Mouse (Mus musculus) hindbrain, embryonic 16.5 days (tissue): ENCODE results near the gene Pdzd2. TPM values are rescaled to one million over a fixed set of nuclear protein-coding genes. Genes with fewer than 3 reads are reported as not detected.

ENCODE experiments used
- ATAC-seq: fragments of 200-750 bp; cut with Nextera tagmentation; 2 replicates; pipeline ENCODE4 v1.8.0; 2017; ENCODE audit warnings: moderate TSS enrichment, moderate library complexity
- H3K27ac ChIP-seq: fragments of 300-500 bp; sonication (generic); 2 replicates; pipeline ENCODE4 v1.5.1; 2014; ENCODE audit warnings: low read depth, mild to moderate bottlenecking, control low read depth, low read length, moderate library complexity
- H3K27me3 ChIP-seq: fragments of 300-500 bp; sonication (generic); replicated peaks from 2 replicates; pipeline ENCODE4 v1.6.1; 2014; ENCODE audit warnings: low read length; ENCODE audit not compliant: control insufficient read depth, insufficient read depth
- H3K36me3 ChIP-seq: fragments of 300-500 bp; sonication (generic); 2 replicates; pipeline ENCODE4 v1.6.1; 2014; ENCODE audit warnings: mild to moderate bottlenecking, low read length, moderate library complexity, mixed read lengths; ENCODE audit not compliant: control insufficient read depth, insufficient read depth
- H3K4me1 ChIP-seq: fragments of 300-500 bp; sonication (generic); 2 replicates; pipeline ENCODE4 v1.6.1; 2014; ENCODE audit warnings: low read depth, low read length; ENCODE audit not compliant: control insufficient read depth, insufficient read depth
- H3K4me2 ChIP-seq: fragments of 300-500 bp; sonication (generic); 2 replicates; pipeline ENCODE4 v1.6.1; 2014; ENCODE audit warnings: mild to moderate bottlenecking, low read length, control low read depth, moderate library complexity
- H3K4me3 ChIP-seq: fragments of 300-500 bp; sonication (generic); 2 replicates; pipeline ENCODE4 v1.5.1; 2014; ENCODE audit warnings: mild to moderate bottlenecking, low read length, control low read depth, moderate library complexity
- H3K9ac ChIP-seq: fragments of 300-500 bp; sonication (generic); 2 replicates; pipeline ENCODE4 v1.6.1; 2014; ENCODE audit warnings: low read depth, mild to moderate bottlenecking, control low read depth, low read length, moderate library complexity
- H3K9me3 ChIP-seq: fragments of 300-500 bp; sonication (generic); 2 replicates; pipeline ENCODE4 v1.6.1; 2014; ENCODE audit warnings: mild to moderate bottlenecking, low read length, moderate library complexity; ENCODE audit not compliant: control insufficient read depth
- WGBS: fragments of 180-500 bp; shearing (Covaris S2); extraction: QIAGEN DNeasy Blood & Tissue Kit; methylation state at CpG from one replicate; pipeline ENCODE4 v1.1.7; 2014; 5-methylcytosine and 5-hydroxymethylcytosine counted together
- polyA plus RNA-seq: library from polyadenylated mRNA; unstranded; fragments of >200 nt; fragmentation: Nextera tagmentation; extraction: Ambion mirVana; gene quantifications from 2 replicates; pipeline ENCODE4 v1.2.1, GENCODE M21; 2015

Pdzd2 gene
- polyA plus RNA-seq, 1 experiment from 2014 or later, result 19.5 TPM

GRCm38 (mm10) chr15:12330389-12330788, 409.3 kb downstream of the Pdzd2 start:
- WGBS, result 90% methylated on average over 3 of the region's 3 CpGs
- Histone ChIP-seq H3K9ac (no peak overlapping the region), H3K9me3 (no peaks in the 10 kb centered on the region), H3K27me3 (no peaks in the 10 kb centered on the region), H3K27ac (no peak overlapping the region), H3K4me1 (no peaks in the 10 kb centered on the region), H3K4me3 (no peak overlapping the region), H3K36me3 (no peaks in the 10 kb centered on the region), H3K4me2 (no peak overlapping the region)
- no peak for ATAC-seq

DNA sequence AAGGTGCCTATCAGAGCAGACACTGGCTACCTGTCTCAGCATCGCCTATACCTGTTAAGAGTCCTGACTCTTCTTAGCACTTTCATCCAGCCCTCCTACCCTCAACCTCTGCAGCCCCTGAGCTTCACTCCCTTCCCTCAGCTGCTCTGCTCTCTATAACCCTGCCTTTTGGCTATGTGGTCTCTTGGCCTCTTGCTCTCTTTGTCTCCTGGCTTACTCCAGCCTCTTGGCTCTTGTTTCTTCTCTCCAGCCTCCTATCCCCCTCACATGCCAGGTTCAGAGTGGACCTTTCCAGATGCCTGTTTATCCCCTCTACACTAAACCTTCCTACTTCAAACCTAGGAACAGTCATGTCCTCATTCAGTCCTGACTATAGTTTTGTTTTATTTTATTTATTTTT, 415.4 kb downstream of the Pdzd2 start:
- WGBS, result 94% methylated on average over 1 of the region's 1 CpGs
- H3K27ac ChIP-seq, result no peak overlapping the region
- no peaks in the 10 kb centered on the region for H3K36me3 ChIP-seq
- H3K4me2 ChIP-seq, result peak overlapping the region; percentile 29; the same call in 1 of the 2 replicates
- no peak overlapping the region for H3K4me3 ChIP-seq
- H3K9me3 ChIP-seq, result no peaks in the 10 kb centered on the region
- no peak overlapping the region for H3K9ac ChIP-seq
- H3K27me3 ChIP-seq, result 0 out of 2 replicates have a peak, but pooled peaks cover 2% of the 10 kb centered on the region
- peaks cover 18% of the 10 kb centered on the region for H3K4me1 ChIP-seq
- ATAC-seq, result no peak

- Histone ChIP-seq H3K27me3 (0 out of 2 replicates have a peak, but pooled peaks cover 2% of the 10 kb centered on the region), H3K4me1 (peaks cover 18% of the 10 kb centered on the region), H3K4me2 (peak overlapping the region; percentile 83), H3K36me3 (no peaks in the 10 kb centered on the region), H3K9ac (peak overlapping the region; percentile 25; the same call in 1 of the 2 replicates), H3K27ac (no peak overlapping the region), H3K4me3 (peak overlapping the region; percentile 99), H3K9me3 (no peaks in the 10 kb centered on the region)
- ATAC-seq, result no peak
- 15% methylated on average over 9 of the region's 9 CpGs for WGBS
Measured at GRCm38 (mm10) chr15:12322676-12323402, 416.9 kb downstream of the Pdzd2 start.

DNA sequence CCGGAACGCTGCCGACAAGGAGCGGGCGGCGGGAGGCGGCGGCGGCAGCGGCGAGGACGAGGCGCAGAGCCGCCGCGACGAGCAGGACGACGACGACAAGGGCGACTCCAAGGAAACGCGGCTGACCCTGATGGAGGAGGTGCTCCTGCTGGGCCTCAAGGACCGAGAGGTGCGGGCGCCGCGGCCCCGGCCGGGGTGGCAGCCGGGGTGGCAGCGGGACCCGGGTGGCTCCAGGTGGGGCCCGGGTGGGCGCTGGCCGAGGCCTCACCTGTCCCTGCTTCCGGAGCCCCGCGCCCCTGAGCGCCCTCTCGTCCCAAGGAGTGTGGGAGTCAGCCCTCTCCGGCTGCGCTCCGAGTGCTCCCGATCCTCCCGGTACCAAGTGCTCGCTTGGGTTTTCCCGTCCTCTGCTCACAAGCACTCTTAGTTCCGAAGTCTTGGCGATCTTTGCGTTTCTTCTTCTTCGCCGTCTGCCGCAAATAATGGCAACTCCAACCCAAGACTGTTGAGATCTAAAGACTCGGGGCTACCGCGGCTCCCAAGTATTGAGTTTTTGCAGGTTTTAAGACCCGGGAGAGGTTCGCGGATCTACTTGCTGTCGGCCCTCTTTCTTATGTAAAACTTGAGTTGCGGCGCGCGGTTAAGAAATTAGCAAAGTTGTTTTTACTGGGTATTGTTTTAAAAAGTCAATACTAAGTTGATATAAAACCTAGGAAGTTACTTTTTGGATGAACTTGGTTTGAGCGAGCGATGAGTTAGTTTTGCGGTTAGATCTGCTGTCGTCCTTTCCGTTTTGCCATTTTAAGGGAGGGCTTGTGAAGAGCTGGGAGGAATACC, 417.7 kb downstream of the Pdzd2 start, which contains the start of gene 1810049J17Rik:
TSS of gene 1810049J17Rik (minus strand) at position 112 of the 834 bp plus-strand sequence.
- ATAC-seq, result peak; percentile 21
- WGBS, result under 1% methylated on average over 51 of the region's 70 CpGs
- no peaks in the 10 kb centered on the region for H3K9me3 ChIP-seq
- H3K27ac ChIP-seq, result peak within 1 kb of the TSS; percentile 96
- peak within 1 kb of the TSS; percentile 98 for H3K9ac ChIP-seq
- H3K4me2 ChIP-seq, result peak within 1 kb of the TSS; percentile 83
- H3K4me3 ChIP-seq, result peak within 1 kb of the TSS; percentile 99
- H3K27me3 ChIP-seq, result 0 out of 2 replicates have a peak, but pooled peaks cover 2% of the 10 kb centered on the region
- peaks cover 18% of the 10 kb centered on the region for H3K4me1 ChIP-seq
- no peaks in the 10 kb centered on the region for H3K36me3 ChIP-seq

GRCm38 (mm10) chr15:12321091-12321787, 418.5 kb downstream of the Pdzd2 start, which contains the start of gene Golph3:
Gene Golph3, plus strand, starts transcription at chr15:12321450.
- Histone ChIP-seq H3K9me3 (no peaks in the 10 kb centered on the region), H3K9ac (peak within 1 kb of the TSS; percentile 98), H3K36me3 (no peaks in the 10 kb centered on the region), H3K4me3 (peak within 1 kb of the TSS; percentile 99), H3K27me3 (0 out of 2 replicates have a peak, but pooled peaks cover 2% of the 10 kb centered on the region), H3K4me2 (peak within 1 kb of the TSS; percentile 83), H3K4me1 (peaks cover 18% of the 10 kb centered on the region), H3K27ac (peak within 1 kb of the TSS; percentile 96)
- peak; percentile 97 for ATAC-seq
- WGBS, result under 1% methylated on average over 64 of the region's 74 CpGs

DNA sequence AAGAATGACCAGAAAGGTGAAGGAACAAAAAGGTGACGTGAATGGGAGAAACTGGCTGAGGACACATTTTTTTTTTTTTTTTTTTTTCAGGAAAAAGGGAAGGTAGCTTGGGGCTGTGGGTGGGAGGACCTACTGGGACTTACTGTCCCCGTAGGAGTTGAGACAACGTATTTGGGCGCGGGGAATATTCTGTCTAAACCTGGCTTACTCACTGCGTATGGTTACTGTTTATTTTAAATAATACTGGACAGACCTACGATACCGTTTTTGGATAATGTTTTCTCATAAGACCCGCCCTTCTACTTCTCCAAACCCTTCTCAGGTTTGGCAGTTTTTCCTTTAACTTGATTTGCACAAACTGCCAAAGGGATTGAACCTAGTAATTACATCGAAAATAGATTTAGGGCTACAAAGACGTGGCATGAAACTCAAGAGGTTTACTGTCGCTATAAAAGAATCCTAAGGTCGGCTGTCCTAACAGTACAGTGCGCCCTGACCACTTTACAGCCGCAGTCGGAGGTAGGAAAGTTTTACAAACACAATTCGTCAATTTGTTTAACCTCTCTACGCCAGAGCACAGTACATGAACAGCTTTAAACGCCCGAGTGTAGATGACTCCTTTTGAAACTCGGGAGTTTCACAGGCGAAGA, 419.2 kb downstream of the Pdzd2 start:
- Histone ChIP-seq H3K27me3 (0 out of 2 replicates have a peak, but pooled peaks cover 2% of the 10 kb centered on the region), H3K4me1 (peaks cover 18% of the 10 kb centered on the region), H3K9ac (peak overlapping the region; percentile 98), H3K27ac (peak overlapping the region; percentile 83), H3K4me2 (peak overlapping the region; percentile 69), H3K4me3 (peak overlapping the region; percentile 99), H3K9me3 (no peaks in the 10 kb centered on the region), H3K36me3 (no peaks in the 10 kb centered on the region)
- no peak for ATAC-seq
- WGBS, result 7% methylated on average over 22 of the region's 22 CpGs

DNA sequence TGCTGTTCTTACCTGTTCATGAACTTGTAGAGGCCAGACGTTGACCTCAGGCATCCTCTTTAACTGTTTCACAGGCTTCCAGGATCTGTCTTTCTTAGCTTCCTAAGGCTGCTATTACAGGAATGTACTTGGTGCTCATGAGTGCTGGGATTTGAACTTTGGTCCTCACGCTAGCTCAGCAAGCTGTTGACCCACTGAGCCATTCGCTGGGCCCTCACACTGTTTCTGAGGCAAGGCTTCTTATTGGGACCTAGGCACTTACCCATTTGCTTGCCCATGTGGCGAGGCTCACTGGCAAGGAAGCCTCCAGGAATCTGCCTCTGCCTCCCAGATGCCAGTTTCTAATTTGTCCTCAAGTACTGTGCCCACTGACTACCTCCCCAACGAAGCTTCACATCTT, 419.8 kb downstream of the Pdzd2 start:
- Histone ChIP-seq H3K4me1 (peaks cover 18% of the 10 kb centered on the region), H3K27me3 (0 out of 2 replicates have a peak, but pooled peaks cover 2% of the 10 kb centered on the region), H3K9ac (no peak overlapping the region), H3K4me2 (no peak overlapping the region), H3K27ac (no peak overlapping the region), H3K4me3 (no peak overlapping the region), H3K36me3 (no peaks in the 10 kb centered on the region), H3K9me3 (no peaks in the 10 kb centered on the region)
- no peak for ATAC-seq
- WGBS, result 53% methylated on average over 5 of the region's 5 CpGs

DNA sequence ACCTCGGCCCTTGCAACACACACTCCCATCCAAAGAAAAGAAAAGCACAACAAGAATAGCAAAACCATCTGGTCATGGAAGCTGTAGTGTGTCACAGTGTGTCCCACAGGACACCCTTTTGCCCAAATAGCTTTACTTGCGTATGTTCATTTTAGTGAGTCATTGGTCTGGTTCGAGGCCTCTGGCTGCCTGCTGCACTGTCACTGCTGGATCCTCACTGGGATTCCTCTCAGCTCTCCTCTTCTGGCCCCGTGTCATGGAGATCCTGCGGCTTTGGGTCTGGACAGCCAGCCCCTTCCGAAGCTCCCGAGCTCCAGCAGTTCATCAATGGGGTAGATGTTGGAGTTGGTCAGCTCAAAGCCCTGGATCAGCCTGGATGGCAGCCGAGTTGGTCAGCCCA, 421.3 kb downstream of the Pdzd2 start:
- H3K36me3 ChIP-seq, result no peaks in the 10 kb centered on the region
- no peak overlapping the region for H3K4me3 ChIP-seq
- no peak overlapping the region for H3K4me2 ChIP-seq
- H3K4me1 ChIP-seq, result peaks cover 7% of the 10 kb centered on the region
- H3K27ac ChIP-seq, result no peak overlapping the region
- H3K27me3 ChIP-seq, result 0 out of 2 replicates have a peak, but pooled peaks cover 2% of the 10 kb centered on the region
- no peaks in the 10 kb centered on the region for H3K9me3 ChIP-seq
- no peak overlapping the region; the same call in 1 of the 2 replicates for H3K9ac ChIP-seq
- WGBS, result 79% methylated on average over 8 of the region's 8 CpGs
- no peak for ATAC-seq
